Mouse (Mus musculus): ENCODE measurements around the gene Leap2. TPM values are rescaled to one million over a fixed set of nuclear protein-coding genes. Genes with fewer than 3 reads are reported as not detected.

The Leap2 gene
- polyA plus RNA-seq (2012; ENCODE audit: insufficient read depth, insufficient read length, missing spikeins): not detected in 2 replicates

DNA sequence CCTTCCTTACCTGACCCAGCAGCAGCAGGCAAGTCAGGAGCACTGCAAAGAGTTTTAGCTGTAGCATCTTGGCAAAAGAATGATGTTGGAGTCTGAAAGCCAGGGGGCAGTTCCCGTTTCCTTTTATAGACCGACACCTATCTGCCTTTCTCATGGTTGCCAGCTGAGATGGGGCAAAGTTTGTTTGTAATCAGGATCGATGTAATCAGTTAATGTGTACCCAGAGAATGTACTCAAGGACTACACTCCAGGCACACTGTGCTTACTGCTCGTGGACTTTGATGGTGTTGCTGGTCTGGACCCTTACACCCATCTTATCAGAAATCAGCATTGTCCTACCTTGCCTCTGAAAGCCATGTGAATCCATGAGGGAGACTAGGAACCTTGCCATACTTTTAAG lies at the start of gene Leap2:
TSS of gene Leap2 (minus strand) at position 135 of the 400 bp plus-strand sequence.
- Histone ChIP-seq H3K27ac (replicated peaks; ENCODE audit: low read depth, low read length) (no peak within 1 kb of the TSS), H3K4me3 (ENCODE audit: insufficient read depth, low read depth, low read length) (no peak within 1 kb of the TSS), H3K4me1 (ENCODE audit: control insufficient read depth, insufficient read depth, insufficient read length, low read length) (peaks cover 4% of the 10 kb centered on the region; the same call in 1 of the 2 replicates)

DNA sequence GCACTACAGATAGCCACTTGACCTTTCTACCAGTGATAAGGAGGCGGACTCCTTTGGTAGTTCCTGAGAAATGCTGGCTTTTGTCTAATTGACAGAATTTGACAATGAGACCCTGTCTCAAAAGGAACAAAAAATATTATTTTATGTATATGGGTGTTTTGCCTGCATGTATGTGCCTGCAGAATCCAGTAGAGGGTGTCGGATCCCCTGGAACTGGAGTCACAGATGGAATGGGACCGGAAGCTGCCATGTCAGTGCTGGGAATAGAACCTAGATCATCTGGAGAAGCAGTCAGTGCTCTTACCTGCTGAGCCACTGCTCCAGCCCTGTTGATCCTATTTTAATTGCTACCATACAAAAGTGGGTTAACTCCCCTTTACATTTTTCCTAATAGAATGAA lies 49.7 kb upstream of the Leap2 start:
- Histone ChIP-seq H3K4me1 (ENCODE audit: control insufficient read depth, insufficient read depth, insufficient read length, low read length) (no peaks in the 10 kb centered on the region), H3K4me3 (ENCODE audit: insufficient read depth, low read depth, low read length) (no peak overlapping the region), H3K27ac (replicated peaks; ENCODE audit: low read depth, low read length) (no peak overlapping the region)

GRCm38 (mm10) chr11:53469968-53470695 lies 47.2 kb upstream of the Leap2 start, which contains the start of gene Gm9837:
Gene Gm9837 (minus strand): TSS chr11:53470479.
- H3K4me3 ChIP-seq (ENCODE audit: insufficient read depth, low read depth, low read length): 0 out of 2 replicates have a peak within 1 kb of the TSS, but pooled peaks have one; percentile 7
- H3K27ac ChIP-seq (replicated peaks; ENCODE audit: low read depth, low read length): 0 out of 2 replicates have a peak within 1 kb of the TSS, but pooled peaks have one; percentile 38

GRCm38 (mm10) chr11:53469294-53469967 lies 46.5 kb upstream of the Leap2 start:
- Histone ChIP-seq H3K4me1 (ENCODE audit: control insufficient read depth, insufficient read depth, insufficient read length, low read length) (no peaks in the 10 kb centered on the region), H3K4me3 (ENCODE audit: insufficient read depth, low read depth, low read length) (no peak overlapping the region), H3K27ac (replicated peaks; ENCODE audit: low read depth, low read length) (no peak overlapping the region)

More at GRCm38 (mm10) chr11:53469968-53470695, 47.2 kb upstream of the Leap2 start, which contains the start of gene Gm9837:
- H3K4me1 ChIP-seq (ENCODE audit: control insufficient read depth, insufficient read depth, insufficient read length, low read length): no peaks in the 10 kb centered on the region

DNA sequence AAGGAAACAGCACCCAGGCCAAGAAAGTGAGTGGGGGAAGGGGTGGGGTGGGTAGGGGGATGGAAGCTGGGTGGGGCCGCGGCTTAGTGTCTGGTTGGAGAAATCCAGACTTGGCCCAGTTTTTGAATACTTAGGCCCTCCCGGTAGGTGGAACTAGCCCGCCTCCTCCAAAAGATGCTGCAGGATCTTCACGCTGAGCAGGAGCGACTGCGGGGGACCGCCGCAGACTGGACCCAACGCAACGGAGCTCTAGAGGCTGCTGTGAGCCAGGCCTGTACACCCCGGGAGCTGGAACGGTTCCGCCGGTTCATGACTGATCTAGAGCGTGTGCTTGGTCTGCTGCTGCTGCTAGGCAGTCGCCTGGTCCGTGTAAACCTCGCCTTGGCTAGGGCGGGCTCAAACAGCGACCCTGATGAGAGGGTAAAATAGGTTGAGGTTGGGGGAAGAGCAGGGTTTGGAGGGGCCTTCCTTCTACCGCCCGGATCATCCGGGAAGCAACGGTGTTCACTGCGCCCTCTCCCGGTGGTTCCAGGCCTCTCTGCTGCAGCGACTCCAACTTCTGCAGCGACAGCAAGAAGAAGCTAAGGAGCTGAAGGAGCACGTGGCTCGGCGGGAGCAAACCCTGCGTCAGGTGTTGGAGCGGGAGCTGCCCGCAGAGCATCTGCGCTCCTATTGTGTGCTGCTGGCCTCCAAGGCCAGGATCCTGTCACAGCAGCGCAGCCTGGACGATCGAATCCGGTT lies 43.4 kb upstream of the Leap2 start:
- H3K4me1 ChIP-seq (ENCODE audit: control insufficient read depth, insufficient read depth, insufficient read length, low read length): no peaks in the 10 kb centered on the region
- H3K27ac ChIP-seq (replicated peaks; ENCODE audit: low read depth, low read length): no peak overlapping the region
- peak overlapping the region; percentile 48 for H3K4me3 ChIP-seq (ENCODE audit: insufficient read depth, low read depth, low read length)

- H3K4me1 ChIP-seq (ENCODE audit: control insufficient read depth, insufficient read depth, insufficient read length, low read length): no peaks in the 10 kb centered on the region
- H3K27ac ChIP-seq (replicated peaks; ENCODE audit: low read depth, low read length): no peak overlapping the region
- H3K4me3 ChIP-seq (ENCODE audit: insufficient read depth, low read depth, low read length): peak overlapping the region; percentile 41
Measured at GRCm38 (mm10) chr11:53463551-53464424, 40.8 kb upstream of the Leap2 start.

DNA sequence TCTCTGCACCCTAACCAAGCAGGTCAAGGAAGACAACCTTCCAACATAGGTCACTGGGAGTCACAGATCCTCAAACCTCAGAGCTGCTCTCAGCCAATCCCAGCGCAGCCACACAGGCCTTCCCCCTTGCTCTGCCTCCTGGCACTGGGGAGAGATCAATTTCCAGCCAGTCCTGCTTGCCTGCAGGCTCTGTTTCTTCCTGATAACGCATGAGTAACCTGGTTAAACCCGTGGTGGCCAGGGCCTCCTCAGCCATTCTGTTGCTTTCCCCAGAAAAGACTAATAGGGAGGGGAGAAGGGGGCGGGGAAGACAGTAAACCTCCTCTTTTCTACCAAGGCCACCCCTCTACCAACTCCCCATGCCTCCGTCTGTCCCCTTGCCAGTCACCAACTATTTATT lies 38.8 kb upstream of the Leap2 start:
- H3K27ac ChIP-seq (replicated peaks; ENCODE audit: low read depth, low read length): no peak overlapping the region
- H3K4me3 ChIP-seq (ENCODE audit: insufficient read depth, low read depth, low read length): no peak overlapping the region
- H3K4me1 ChIP-seq (ENCODE audit: control insufficient read depth, insufficient read depth, insufficient read length, low read length): no peaks in the 10 kb centered on the region

DNA sequence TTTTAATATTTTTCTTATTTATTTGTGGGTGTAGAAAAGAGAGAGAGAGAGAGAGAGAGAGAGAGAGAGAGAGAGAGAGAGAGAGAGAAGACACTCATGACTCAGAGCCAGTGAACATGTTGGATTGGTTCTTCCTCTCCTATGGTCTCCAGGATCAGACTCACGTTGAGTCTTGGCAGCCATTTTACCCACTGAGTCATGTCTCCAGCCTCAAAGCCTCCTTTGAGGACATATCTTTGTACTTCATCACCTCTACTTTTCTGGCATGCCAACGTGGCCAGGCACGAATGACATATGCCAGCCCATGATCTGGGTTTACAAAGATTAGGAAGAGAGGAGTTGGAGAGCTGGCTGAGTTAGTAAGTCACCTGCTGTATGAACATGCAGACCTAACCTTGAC lies 37.2 kb upstream of the Leap2 start:
- no peak overlapping the region for H3K27ac ChIP-seq (replicated peaks; ENCODE audit: low read depth, low read length)
- H3K4me3 ChIP-seq (ENCODE audit: insufficient read depth, low read depth, low read length): no peak overlapping the region
- no peaks in the 10 kb centered on the region for H3K4me1 ChIP-seq (ENCODE audit: control insufficient read depth, insufficient read depth, insufficient read length, low read length)

- H3K27ac ChIP-seq (replicated peaks; ENCODE audit: low read depth, low read length): no peak overlapping the region
- H3K4me1 ChIP-seq (ENCODE audit: control insufficient read depth, insufficient read depth, insufficient read length, low read length): no peaks in the 10 kb centered on the region
- H3K4me3 ChIP-seq (ENCODE audit: insufficient read depth, low read depth, low read length): no peak overlapping the region
Measured at GRCm38 (mm10) chr11:53458996-53459395, 36.0 kb upstream of the Leap2 start.

DNA sequence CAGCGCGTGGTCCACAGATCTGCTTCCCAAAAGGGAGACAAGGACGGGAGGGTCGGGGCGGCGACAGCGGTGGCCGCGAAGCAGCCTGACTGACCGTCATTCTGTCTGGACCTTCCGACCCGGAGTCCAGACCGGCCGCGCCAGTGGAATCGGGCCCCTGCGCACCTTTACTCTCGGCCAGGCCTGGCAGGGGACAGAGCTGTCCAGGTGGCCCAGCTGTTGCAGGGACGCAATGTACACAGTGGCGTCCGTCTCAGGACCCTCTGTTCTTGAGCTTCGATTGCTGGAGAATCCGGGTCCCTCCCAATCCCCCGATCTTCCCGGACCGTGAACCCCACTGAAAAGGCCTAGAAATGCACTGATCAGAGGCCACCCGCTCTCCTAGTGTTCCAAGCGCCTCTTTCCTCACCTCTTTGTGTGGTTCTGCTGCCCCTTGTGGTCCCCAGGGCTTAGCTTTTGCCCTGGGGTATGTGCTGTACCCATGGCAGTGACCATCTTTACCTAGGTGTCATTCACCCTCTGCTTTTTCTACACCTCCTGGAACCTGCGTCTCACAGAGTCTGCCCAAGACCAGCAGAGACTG lies 34.5 kb upstream of the Leap2 start:
- peak overlapping the region; percentile 71 for H3K4me3 ChIP-seq (ENCODE audit: insufficient read depth, low read depth, low read length)
- no peaks in the 10 kb centered on the region for H3K4me1 ChIP-seq (ENCODE audit: control insufficient read depth, insufficient read depth, insufficient read length, low read length)
- H3K27ac ChIP-seq (replicated peaks; ENCODE audit: low read depth, low read length): no peak overlapping the region

GRCm38 (mm10) chr11:53456474-53457371 lies 33.8 kb upstream of the Leap2 start, which contains the start of the genes Gm10447 and Shroom1:
Gene Gm10447 (minus strand): TSS chr11:53457110.
Gene Shroom1 (plus strand): TSS chr11:53457205.
- H3K4me3 ChIP-seq (ENCODE audit: insufficient read depth, low read depth, low read length): peak within 1 kb of the TSS; percentile 71
- H3K27ac ChIP-seq (replicated peaks; ENCODE audit: low read depth, low read length): no peak within 1 kb of the TSS
- H3K4me1 ChIP-seq (ENCODE audit: control insufficient read depth, insufficient read depth, insufficient read length, low read length): no peaks in the 10 kb centered on the region

DNA sequence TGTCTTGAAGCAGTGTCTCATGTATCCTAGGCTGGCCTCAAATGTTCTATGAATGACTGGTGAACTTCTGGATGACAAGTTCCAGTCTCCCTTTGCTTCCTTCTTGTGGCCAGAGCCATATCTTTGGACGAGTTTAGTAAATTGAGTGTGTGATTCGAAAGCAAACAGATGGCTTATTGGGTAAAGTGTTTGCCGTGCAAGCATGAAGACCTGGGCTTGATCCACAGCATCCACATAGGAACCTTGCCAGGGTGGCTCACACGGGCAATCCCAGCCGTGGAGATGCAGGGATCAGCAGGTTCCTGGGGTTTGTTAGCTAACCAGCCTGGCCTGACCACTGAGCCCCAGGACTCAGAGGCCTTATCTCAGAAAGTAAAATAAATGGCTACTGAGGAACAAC lies 30.1 kb upstream of the Leap2 start:
- H3K4me1 ChIP-seq (ENCODE audit: control insufficient read depth, insufficient read depth, insufficient read length, low read length): no peaks in the 10 kb centered on the region; the same call in none of the 2 replicates
- no peak overlapping the region for H3K4me3 ChIP-seq (ENCODE audit: insufficient read depth, low read depth, low read length)
- no peak overlapping the region for H3K27ac ChIP-seq (replicated peaks; ENCODE audit: low read depth, low read length)

GRCm38 (mm10) chr11:53452396-53452795 lies 29.4 kb upstream of the Leap2 start:
- Histone ChIP-seq H3K4me3 (ENCODE audit: insufficient read depth, low read depth, low read length) (no peak overlapping the region), H3K27ac (replicated peaks; ENCODE audit: low read depth, low read length) (no peak overlapping the region), H3K4me1 (ENCODE audit: control insufficient read depth, insufficient read depth, insufficient read length, low read length) (no peaks in the 10 kb centered on the region; the same call in none of the 2 replicates)
